35 mouse cellular contexts compared by ENCODE assay signal in the genomic region with DNA sequence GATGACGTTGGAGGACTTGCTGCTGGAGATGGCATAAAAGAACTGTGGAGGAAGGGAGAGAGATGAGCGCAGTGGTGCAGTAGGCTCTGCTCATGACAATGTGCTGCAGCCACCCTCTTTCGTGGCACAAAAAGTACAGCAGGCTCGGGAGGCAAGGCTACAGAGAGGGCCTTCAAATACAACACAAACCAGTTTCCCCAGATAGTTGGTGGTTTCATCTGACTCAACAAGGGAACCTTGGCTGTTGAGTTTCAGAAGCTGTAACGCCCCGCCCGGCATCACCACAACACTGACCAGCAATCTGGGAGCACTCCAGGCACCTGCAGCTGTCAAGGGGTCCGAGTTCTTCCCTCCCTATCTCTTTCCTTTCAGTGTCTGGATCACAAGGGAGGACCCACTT. TPM values are rescaled to one million over a fixed set of nuclear protein-coding genes. Genes with fewer than 3 reads are reported as not detected.
"Had no signal": no experiment of that assay in that cellular context is flagged by ENCODE, and none has a peak within 500 bp of the region (broad histone marks: within the 10 kb centered on the region; RNA-seq: fewer than 3 reads in every experiment).

No protein-coding gene starts in this region.

- H3K27me3 ChIP-seq: forebrain, embryonic 15.5 days; heart, embryonic 13.5 days; heart, embryonic 15.5 days; hindbrain, embryonic 13.5 days; hindbrain, embryonic 15.5 days; limb, embryonic 12.5 days had no signal

- H3K4me2 ChIP-seq: forebrain, embryonic 15.5 days; heart, embryonic 11.5 days; heart, embryonic 13.5 days; heart, embryonic 15.5 days; hindbrain, embryonic 13.5 days; hindbrain, embryonic 15.5 days; limb, embryonic 12.5 days; liver, embryonic 11.5 days had no signal

- DNase-seq: forebrain, postnatal 0 days; gastrocnemius, postnatal 14 days; gastrocnemius, postnatal 36 days; heart, adult 18-20 months; kidney, adult 18-20 months; kidney, adult 8-10 months; kidney, postnatal 10 days; kidney, postnatal 4 days; liver had no signal

- H3K4me3 ChIP-seq: forebrain, embryonic 15.5 days; heart, embryonic 13.5 days; heart, embryonic 15.5 days; hindbrain, embryonic 13.5 days; hindbrain, embryonic 15.5 days; layer of hippocampus, adult 2 months; left cerebral cortex, adult 2 months; limb, embryonic 10.5 days; limb, embryonic 12.5 days had no signal

RNA-seq across cellular contexts. Expression of a gene that starts 32.0 kb away (rescaled TPM):
- total RNA-seq: hematopoietic stem cell, adult 5-6 weeks had no signal

RNA-seq across cellular contexts. Expression of a gene that starts 43.4 kb away (rescaled TPM):
- total RNA-seq: forebrain, postnatal 0 days; gastrocnemius, adult 18-20 months; gastrocnemius, adult 8-10 months; gastrocnemius, postnatal 14 days; gastrocnemius, postnatal 36 days; heart, adult 18-20 months; heart, adult 8-10 months; heart, postnatal 25 days; hindbrain, postnatal 0 days; layer of hippocampus, adult 2 months; layer of hippocampus, postnatal 10 days; layer of hippocampus, postnatal 25 days; left cerebral cortex, adult 2 months; left cerebral cortex, postnatal 14 days; left cerebral cortex, postnatal 36 days had no signal
- polyA plus RNA-seq: heart, postnatal 0 days had no signal

RNA-seq across cellular contexts. Expression of a gene that starts 43.4 kb away (rescaled TPM):
- total RNA-seq: forebrain, postnatal 0 days; gastrocnemius, adult 8-10 months; gastrocnemius, postnatal 14 days; gastrocnemius, postnatal 36 days; heart, adult 18-20 months; heart, adult 8-10 months; heart, postnatal 25 days; left cerebral cortex, postnatal 14 days had no signal
- polyA plus RNA-seq: heart, embryonic 15.5 days; hindbrain, embryonic 11.5 days; hindbrain, embryonic 13.5 days; limb, embryonic 10.5 days; limb, embryonic 12.5 days had no signal

RNA-seq across cellular contexts. Expression of a gene that starts 53.3 kb away (rescaled TPM):
- total RNA-seq: forebrain, postnatal 0 days; gastrocnemius, adult 18-20 months; gastrocnemius, adult 8-10 months; gastrocnemius, postnatal 14 days; gastrocnemius, postnatal 36 days; heart, adult 18-20 months; hematopoietic stem cell, adult 5-6 weeks; hindbrain, postnatal 0 days; layer of hippocampus, adult 2 months; layer of hippocampus, postnatal 10 days; layer of hippocampus, postnatal 25 days; left cerebral cortex, adult 2 months; left cerebral cortex, postnatal 14 days; left cerebral cortex, postnatal 36 days had no signal
- polyA plus RNA-seq: gonadal fat pad, adult 2 months; heart, embryonic 11.5 days; heart, embryonic 13.5 days; heart, embryonic 15.5 days; heart, postnatal 0 days; hindbrain, embryonic 11.5 days; hindbrain, embryonic 15.5 days; intestine, embryonic 14.5 days; limb, embryonic 12.5 days; limb, embryonic 14.5 days; liver, embryonic 11.5 days had no signal
